Mouse (Mus musculus) spleen, adult 2 months (tissue): ENCODE results near the gene Rxrb.

Source experiments
- CTCF ChIP-seq: fragments of 200-500 bp; IDR thresholded peaks from 2 replicates; pipeline ENCODE4 v1.5.1; 2011; ENCODE audit warnings: mild to moderate bottlenecking, inconsistent platforms; ENCODE audit not compliant: insufficient read depth, insufficient read length, insufficient replicate concordance; ENCODE audit errors: extremely low read depth
- POLR2A ChIP-seq: fragments of 200-500 bp; IDR thresholded peaks from 2 replicates; pipeline ENCODE4 v1.6.1; 2011; ENCODE audit warnings: low read depth, low read length, inconsistent platforms

DNA sequence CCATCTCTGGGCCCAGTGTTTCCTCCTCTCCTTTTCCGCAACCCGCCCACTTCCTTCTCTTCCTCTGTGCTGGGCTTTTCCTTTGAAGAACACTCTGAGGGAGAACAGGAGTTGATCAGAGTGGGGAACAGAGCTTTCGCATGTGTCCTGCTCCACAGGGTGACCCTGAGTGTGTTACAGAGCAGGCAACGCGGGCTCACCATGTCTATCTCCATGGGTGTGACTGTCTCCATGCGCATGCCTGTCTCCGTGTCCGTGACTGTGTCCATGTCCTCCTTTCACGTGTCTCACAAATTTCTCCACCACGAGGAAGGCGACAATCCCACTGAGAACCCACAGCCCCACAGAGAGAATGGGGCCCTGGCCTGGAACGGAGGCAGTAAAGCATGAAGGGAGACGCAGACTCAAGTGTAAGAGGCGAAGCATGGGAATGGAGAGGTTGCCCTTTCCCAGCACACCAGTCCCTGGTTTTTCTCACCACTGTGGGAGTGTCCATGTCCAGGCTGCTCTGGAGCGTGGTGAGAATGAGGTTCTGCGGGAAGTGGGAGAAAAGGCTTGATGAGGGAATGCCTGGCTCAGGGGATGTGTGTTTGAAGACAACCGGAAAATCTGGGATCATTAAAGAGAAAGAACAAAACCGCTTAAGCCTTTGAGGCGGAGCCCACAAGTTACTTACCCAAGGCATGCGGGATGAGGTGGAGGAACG is 1.6 kb upstream of the Rxrb start:
- no peak for TF ChIP-seq CTCF
- no peak for TF ChIP-seq POLR2A
